Mouse (Mus musculus) heart, embryonic 15.5 days (tissue): ENCODE data around the gene Pole. TPM values are rescaled to one million over a fixed set of nuclear protein-coding genes. Genes with fewer than 3 reads are reported as not detected.
A peak's percentile ranks its signal among the peaks of the same experiment; 100 is the strongest.

ENCODE experiments used
- ATAC-seq: fragments of 200-750 bp; cut with Nextera tagmentation; replicated peaks from 2 replicates; pipeline ENCODE4 v1.8.0; 2017; ENCODE audit warnings: low read depth, moderate TSS enrichment; ENCODE audit not compliant: insufficient number of reproducible peaks, insufficient read depth, low FRiP score
- H3K27ac ChIP-seq: fragments of 300-500 bp; sonication (generic); 2 replicates; pipeline ENCODE4 v1.5.1; 2015; ENCODE audit warnings: mild to moderate bottlenecking, inconsistent platforms
- H3K27me3 ChIP-seq: fragments of 300-500 bp; sonication (generic); 2 replicates; pipeline ENCODE4 v1.6.1; 2015; ENCODE audit warnings: inconsistent platforms
- H3K36me3 ChIP-seq: fragments of 300-500 bp; sonication (generic); 2 replicates; pipeline ENCODE4 v1.6.1; 2015; ENCODE audit warnings: mild to moderate bottlenecking, inconsistent platforms
- H3K4me1 ChIP-seq: fragments of 300-500 bp; sonication (generic); replicated peaks from 2 replicates; pipeline ENCODE4 v1.6.1; 2015; ENCODE audit warnings: inconsistent platforms
- H3K4me2 ChIP-seq: fragments of 300-500 bp; sonication (generic); 2 replicates; pipeline ENCODE4 v1.6.1; 2015; ENCODE audit warnings: inconsistent platforms, mild to moderate bottlenecking, moderate library complexity
- H3K4me3 ChIP-seq: fragments of 300-500 bp; sonication (generic); 2 replicates; pipeline ENCODE4 v1.5.1; 2015; ENCODE audit warnings: mild to moderate bottlenecking, inconsistent platforms
- H3K9ac ChIP-seq: fragments of 300-500 bp; sonication (generic); 2 replicates; pipeline ENCODE4 v1.6.1; 2015; ENCODE audit warnings: mild to moderate bottlenecking, inconsistent platforms
- H3K9me3 ChIP-seq: fragments of 300-500 bp; sonication (generic); replicated peaks from 2 replicates; pipeline ENCODE4 v1.6.1; 2016; ENCODE audit warnings: inconsistent platforms
- WGBS: fragments of 180-500 bp; shearing (Covaris S2); methylation state at CpG from one replicate; pipeline ENCODE4 v1.1.7; 2015; ENCODE audit warnings: mixed read lengths; 5-methylcytosine and 5-hydroxymethylcytosine counted together
- polyA plus RNA-seq: library from polyadenylated mRNA; unstranded; fragments of >200 nt; fragmentation: Nextera tagmentation; extraction: Ambion mirVana; gene quantifications from 2 replicates; pipeline ENCODE4 v1.2.1, GENCODE M21; 2015

Gene Pole
- 13.0 and 17.3 TPM in 2 replicates for polyA plus RNA-seq

DNA sequence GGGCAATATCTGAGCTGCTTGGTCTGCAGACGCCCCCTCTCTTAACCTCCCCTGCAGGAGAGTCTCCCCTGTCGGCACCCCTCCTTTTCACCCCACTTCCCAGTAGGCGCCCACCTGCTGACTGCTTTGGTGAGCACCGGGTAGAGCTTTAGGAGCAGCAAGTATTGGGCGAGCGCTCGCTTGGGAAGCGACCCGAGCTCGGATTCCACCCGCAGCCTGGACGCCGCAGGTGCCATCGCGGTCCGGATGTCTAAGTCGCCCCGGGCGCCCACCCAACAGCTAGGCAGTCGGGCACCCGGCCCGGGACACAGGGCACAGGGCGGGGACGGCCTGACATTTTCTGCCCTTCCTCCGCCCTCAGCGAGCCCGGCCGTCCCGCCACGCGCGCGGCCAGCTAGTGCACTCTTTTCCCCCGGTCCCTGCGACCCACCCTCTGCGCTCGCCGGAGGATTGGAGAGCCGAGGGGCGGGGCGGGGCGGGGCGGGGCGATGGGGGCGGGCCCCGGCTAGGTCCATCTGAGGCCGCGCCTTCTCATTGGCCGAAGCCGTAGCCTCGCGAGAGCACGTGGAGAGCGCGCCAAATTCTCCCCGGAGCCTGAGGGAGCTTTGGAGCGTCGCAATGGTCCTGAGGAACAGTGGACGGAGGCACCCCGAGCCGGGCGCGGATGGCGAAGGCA lies at the start of gene Pole, which contains the start of gene Pxmp2:
Pole (plus strand) TSS at position 537 of the 676 bp plus-strand sequence.
Pxmp2 (minus strand) TSS at position 417 of the 676 bp plus-strand sequence.
- peaks cover 16% of the 10 kb centered on the region for H3K4me1 ChIP-seq
- peak within 1 kb of the TSS; percentile 61 for H3K27ac ChIP-seq
- ATAC-seq = peak; percentile 100
- no peaks in the 10 kb centered on the region for H3K9me3 ChIP-seq
- peak within 1 kb of the TSS; percentile 75 for H3K9ac ChIP-seq
- H3K36me3 ChIP-seq = peaks cover 7% of the 10 kb centered on the region
- peak within 1 kb of the TSS; percentile 95 for H3K4me2 ChIP-seq
- H3K4me3 ChIP-seq = peak within 1 kb of the TSS; percentile 75
- WGBS = under 1% methylated on average over 61 of the region's 64 CpGs
- H3K27me3 ChIP-seq = no peaks in the 10 kb centered on the region

DNA sequence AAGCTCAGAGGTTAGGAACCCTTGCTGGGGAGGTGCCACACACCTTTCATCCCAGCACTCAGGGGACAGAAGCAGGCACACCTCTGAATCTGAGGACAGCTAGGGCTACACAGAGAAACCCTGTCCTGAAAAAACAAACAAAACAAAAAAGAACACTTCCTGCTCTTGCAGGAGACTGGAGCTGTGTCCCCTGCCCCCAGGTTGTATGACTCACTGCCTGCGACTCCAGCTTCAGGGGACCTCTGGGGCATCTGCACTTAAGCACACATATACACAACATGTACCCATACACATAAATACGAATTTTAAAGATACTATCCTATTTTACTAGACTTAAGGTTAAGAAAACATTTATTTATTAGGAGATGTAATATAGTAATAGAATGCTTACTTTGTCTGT lies 42.0 kb upstream of the Pole start:
- ATAC-seq = no peak
- no peak overlapping the region for H3K27ac ChIP-seq
- no peak overlapping the region for H3K9ac ChIP-seq
- WGBS = 77% methylated on average over 2 of the region's 2 CpGs
- H3K4me1 ChIP-seq = no peaks in the 10 kb centered on the region
- H3K9me3 ChIP-seq = no peaks in the 10 kb centered on the region
- no peaks in the 10 kb centered on the region for H3K27me3 ChIP-seq
- no peak overlapping the region for H3K4me3 ChIP-seq
- peaks cover 85% of the 10 kb centered on the region for H3K36me3 ChIP-seq
- H3K4me2 ChIP-seq = no peak overlapping the region

DNA sequence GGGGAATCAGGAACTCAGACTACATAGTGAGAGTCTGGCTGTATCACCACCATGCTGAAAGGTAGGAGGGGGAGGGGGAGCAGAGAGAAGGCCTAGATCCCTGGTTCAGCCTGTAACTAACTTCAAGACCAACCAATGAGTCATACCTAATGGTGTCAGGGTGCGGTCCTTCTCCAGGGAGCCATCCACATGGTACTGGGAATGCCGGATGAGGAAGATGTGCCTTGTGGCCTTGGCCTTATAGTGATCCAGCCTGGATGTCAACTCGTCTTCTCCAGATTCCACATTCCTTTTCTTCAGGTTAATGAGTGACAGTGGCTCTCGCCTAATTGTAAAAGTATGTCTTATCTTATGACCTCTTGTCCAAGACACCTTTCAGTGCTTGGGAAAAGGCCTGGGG lies 19.2 kb upstream of the Pole start:
- Histone ChIP-seq H3K27ac (no peak overlapping the region), H3K4me3 (no peak overlapping the region), H3K9me3 (no peaks in the 10 kb centered on the region), H3K36me3 (peaks cover 26% of the 10 kb centered on the region), H3K4me1 (peaks cover 5% of the 10 kb centered on the region), H3K9ac (no peak overlapping the region), H3K27me3 (no peaks in the 10 kb centered on the region), H3K4me2 (no peak overlapping the region)
- WGBS = 85% methylated on average over 4 of the region's 4 CpGs
- no peak for ATAC-seq

DNA sequence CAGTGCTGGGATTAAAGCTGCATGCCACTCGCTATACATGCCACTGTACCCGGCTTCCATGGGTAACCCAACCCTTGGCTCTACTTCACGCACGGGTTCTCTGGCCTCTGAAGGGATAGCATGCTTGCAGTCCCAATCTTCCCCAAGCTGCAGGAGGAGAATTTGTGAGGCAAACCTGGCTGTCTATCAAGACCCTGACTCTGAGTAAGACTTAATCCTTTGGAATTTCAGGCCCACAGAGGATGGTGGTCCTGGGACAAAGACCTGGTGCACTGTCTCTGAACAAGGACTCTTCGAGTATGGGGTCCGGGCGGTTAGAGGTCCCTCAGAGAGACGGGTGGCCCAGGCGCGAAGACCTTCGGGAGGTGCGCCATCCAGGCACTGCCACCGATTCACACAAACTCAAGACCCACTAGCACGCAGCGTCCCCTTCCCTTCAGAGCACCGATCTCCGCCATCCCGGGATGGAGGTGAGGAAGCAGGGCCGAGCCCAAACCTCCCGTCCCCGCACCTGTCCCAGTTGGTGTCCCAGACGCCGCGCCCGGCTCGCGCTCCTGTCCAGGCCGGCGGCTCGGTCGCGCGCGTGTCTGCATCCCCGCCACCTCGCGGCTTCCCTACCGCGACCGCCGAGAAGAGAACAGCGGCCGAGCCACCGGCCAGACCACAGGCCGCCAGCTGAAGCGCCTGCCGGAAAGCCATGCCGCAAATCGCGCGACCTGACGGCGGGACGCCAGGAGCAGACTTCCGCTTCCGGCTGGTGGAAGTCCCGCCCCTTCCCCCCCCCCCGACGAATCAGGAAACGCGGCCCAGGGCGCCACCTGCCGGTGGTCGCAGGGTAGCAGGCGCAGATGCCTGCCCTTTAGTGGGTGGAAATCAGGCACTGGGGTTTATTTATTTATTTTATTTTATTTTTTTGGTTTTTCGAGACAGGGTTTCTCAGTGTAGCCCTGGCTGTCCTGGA lies 16.7 kb upstream of the Pole start, which contains the start of gene Pgam5:
Pgam5 (minus strand) TSS at position 773 of the 961 bp plus-strand sequence.
- peak; percentile 77 for ATAC-seq
- 1% methylated on average over 65 of the region's 66 CpGs for WGBS
- peak within 1 kb of the TSS; percentile 97 for H3K4me3 ChIP-seq

DNA sequence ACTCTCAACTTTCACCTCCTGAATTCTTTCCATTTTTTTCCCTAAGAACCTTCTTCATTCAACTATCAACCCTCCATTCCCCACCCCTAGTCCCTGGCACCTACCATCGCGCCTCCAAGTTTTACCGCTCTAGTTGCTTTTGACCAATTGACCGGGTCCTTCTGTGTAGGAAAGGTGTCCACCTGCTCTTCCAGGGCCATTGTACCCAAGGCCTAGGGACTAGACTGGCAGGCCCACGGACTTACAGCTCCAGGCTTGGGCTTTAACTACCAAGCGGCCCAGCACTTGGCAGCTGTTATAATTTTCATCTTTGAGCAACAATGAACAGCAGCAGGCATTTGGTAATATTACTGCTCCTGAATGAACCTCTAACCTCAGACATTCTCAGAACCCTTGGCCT lies 15.9 kb upstream of the Pole start:
- no peak for ATAC-seq
- Histone ChIP-seq H3K27ac (no peak overlapping the region), H3K27me3 (no peaks in the 10 kb centered on the region), H3K9ac (no peak overlapping the region), H3K4me3 (no peak overlapping the region), H3K36me3 (peaks cover 15% of the 10 kb centered on the region), H3K9me3 (no peaks in the 10 kb centered on the region), H3K4me2 (no peak overlapping the region), H3K4me1 (peaks cover 5% of the 10 kb centered on the region)
- 95% methylated on average over 6 of the region's 6 CpGs for WGBS

More for the DNA sequence above, 16.7 kb upstream of the Pole start, which contains the start of gene Pgam5:
- Histone ChIP-seq H3K36me3 (peaks cover 23% of the 10 kb centered on the region), H3K27ac (peak within 1 kb of the TSS; percentile 69), H3K9ac (peak within 1 kb of the TSS; percentile 89), H3K27me3 (no peaks in the 10 kb centered on the region), H3K9me3 (no peaks in the 10 kb centered on the region), H3K4me1 (peaks cover 5% of the 10 kb centered on the region), H3K4me2 (peak within 1 kb of the TSS; percentile 77)

DNA sequence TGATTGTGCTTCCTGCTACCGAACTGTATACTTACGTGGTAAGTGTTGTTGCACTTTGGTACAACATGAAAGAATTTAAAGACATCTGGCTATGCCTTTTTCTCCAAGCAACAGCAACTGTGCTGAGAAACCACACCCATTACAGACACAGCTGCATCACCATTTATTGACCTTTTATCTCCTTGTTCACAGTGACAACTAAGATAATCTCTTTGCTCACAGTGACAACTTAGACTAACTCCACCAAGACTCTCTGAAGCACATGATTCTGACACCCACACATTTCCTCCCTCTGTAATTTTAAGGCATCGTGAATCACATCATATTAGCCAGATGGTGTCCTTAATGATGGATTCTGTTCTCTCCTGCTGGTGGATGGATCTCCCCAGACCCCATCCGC lies 12.0 kb upstream of the Pole start:
- ATAC-seq = no peak
- WGBS = 80% methylated on average over 4 of the region's 4 CpGs

DNA sequence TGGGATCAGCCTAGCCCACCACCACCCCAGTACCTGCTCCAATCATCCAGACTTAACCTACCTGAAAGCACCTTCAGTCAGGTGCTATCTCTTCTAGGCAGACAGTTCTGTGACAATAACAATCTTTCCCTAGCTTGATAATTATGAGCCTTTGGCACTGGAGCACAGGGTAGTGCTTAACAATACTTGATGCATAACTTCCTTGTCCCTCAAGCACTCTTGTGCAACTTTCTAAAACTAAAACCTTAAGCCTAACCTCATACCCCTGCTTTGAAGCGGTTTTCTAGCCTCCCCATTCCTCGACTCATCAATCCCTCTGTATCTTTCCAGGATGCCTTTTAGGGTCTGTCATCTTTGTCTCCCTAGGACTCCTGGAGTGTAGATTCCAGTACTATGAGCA lies 11.3 kb upstream of the Pole start:
- no peak for ATAC-seq
- Histone ChIP-seq H3K36me3 (no peaks in the 10 kb centered on the region), H3K4me1 (no peaks in the 10 kb centered on the region), H3K4me3 (no peak overlapping the region), H3K9ac (no peak overlapping the region), H3K27ac (no peak overlapping the region), H3K4me2 (no peak overlapping the region), H3K27me3 (no peaks in the 10 kb centered on the region), H3K9me3 (no peaks in the 10 kb centered on the region)
- 56% methylated on average over 2 of the region's 2 CpGs for WGBS

More for the DNA sequence above, 12.0 kb upstream of the Pole start:
- no peak overlapping the region for H3K27ac ChIP-seq
- no peak overlapping the region for H3K4me2 ChIP-seq
- H3K4me1 ChIP-seq = no peaks in the 10 kb centered on the region
- no peaks in the 10 kb centered on the region for H3K36me3 ChIP-seq
- no peaks in the 10 kb centered on the region for H3K9me3 ChIP-seq
- no peaks in the 10 kb centered on the region for H3K27me3 ChIP-seq
- H3K9ac ChIP-seq = no peak overlapping the region
- H3K4me3 ChIP-seq = no peak overlapping the region

DNA sequence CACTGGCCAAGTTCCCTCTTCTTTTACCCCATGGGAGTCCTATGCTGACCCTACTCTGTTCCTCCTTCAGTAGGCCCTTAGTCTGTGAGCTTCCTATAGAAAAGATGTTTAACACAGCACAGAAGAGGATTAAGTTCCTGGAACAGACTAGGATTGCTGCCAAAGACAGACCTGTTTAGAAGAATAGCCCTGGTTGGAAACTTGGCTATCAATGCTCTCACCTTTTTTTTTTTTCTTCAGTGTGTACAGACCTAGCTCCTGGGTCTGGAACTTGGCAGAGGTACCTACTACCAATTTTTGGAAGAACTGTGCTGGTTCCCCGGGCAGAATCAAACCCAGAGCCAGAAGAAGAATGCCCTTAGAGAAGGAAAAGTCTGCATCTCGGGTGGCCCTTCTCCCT lies 9.7 kb upstream of the Pole start:
- Histone ChIP-seq H3K9ac (no peak overlapping the region), H3K4me1 (no peaks in the 10 kb centered on the region), H3K4me3 (no peak overlapping the region), H3K27me3 (no peaks in the 10 kb centered on the region), H3K27ac (no peak overlapping the region), H3K4me2 (no peak overlapping the region), H3K36me3 (no peaks in the 10 kb centered on the region), H3K9me3 (no peaks in the 10 kb centered on the region)
- WGBS = 70% methylated on average over 2 of the region's 2 CpGs
- no peak for ATAC-seq

DNA sequence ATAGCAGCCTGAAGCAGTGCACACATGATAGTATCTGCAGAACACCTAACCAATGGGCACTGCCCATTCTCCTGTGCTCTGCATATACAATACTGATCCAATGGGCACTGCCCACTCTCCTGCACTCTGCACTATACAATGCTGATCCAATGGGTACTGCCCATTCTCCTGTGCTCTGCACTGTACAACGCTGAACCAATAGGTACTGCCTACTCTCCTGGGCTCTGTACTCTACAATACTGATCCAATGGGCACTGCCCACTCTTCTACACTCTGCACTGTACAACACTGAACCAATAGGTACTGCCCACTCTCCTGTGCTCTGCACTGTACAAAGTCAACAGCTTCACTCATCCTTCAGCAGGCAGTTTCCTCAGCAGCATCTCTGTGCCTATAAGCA lies 9.2 kb upstream of the Pole start:
- H3K9me3 ChIP-seq = no peaks in the 10 kb centered on the region
- H3K4me1 ChIP-seq = no peaks in the 10 kb centered on the region
- no peak overlapping the region for H3K4me3 ChIP-seq
- no peaks in the 10 kb centered on the region for H3K36me3 ChIP-seq
- no peak overlapping the region for H3K4me2 ChIP-seq
- H3K27me3 ChIP-seq = no peaks in the 10 kb centered on the region
- H3K9ac ChIP-seq = no peak overlapping the region
- H3K27ac ChIP-seq = no peak overlapping the region
- no peak for ATAC-seq
- 83% methylated on average over 1 of the region's 1 CpGs for WGBS

DNA sequence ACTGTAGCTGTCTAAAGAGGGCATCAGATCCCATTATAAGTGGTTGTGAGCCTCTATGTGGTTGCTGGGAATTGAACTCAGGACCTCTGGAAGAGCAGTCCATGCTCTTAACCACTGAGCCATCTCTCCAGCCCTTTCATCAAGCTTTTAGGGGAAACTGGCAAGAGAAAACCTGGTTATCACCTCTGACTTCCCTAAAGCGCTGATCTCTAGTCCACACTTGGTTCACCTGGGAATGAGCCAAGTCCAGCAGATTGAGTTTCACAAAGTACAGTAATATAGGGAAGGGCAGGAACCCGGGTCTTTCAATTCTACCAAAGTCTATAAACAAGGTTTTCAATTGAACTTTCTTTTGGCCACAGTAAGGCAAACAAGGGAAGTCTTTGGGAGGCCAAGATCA lies 4.1 kb upstream of the Pole start:
- ATAC-seq = no peak
- Histone ChIP-seq H3K9ac (no peak overlapping the region), H3K4me2 (no peak overlapping the region), H3K27me3 (no peaks in the 10 kb centered on the region), H3K4me1 (peaks cover 14% of the 10 kb centered on the region), H3K9me3 (no peaks in the 10 kb centered on the region), H3K4me3 (no peak overlapping the region), H3K27ac (no peak overlapping the region), H3K36me3 (no peaks in the 10 kb centered on the region)
- 68% methylated on average over 2 of the region's 2 CpGs for WGBS

DNA sequence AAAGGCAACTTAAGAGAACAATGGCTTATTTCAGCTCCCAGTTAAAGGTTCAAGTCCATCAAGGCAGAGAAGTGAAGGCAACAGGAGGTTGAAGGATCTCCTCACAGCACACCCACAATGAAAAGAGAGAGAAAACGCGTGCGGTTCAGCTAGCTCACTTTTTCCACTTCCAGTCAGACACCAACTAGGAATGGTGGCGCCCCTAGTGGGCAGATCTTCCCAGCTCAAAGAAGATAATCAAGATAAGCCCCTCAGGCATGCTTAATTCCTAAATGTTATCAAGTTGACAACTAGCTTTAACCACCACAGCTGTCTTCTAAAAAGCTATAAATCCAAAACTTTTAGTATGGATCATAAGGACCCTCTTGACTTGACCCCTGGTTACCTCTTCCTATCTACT lies 1.6 kb upstream of the Pole start:
- H3K36me3 ChIP-seq = peaks cover 3% of the 10 kb centered on the region; the same call in 1 of the 2 replicates
- no peak overlapping the region for H3K9ac ChIP-seq
- H3K9me3 ChIP-seq = no peaks in the 10 kb centered on the region
- H3K4me3 ChIP-seq = peak overlapping the region; percentile 75
- 7% methylated on average over 4 of the region's 4 CpGs for WGBS
- H3K4me1 ChIP-seq = peaks cover 16% of the 10 kb centered on the region
- no peaks in the 10 kb centered on the region for H3K27me3 ChIP-seq
- peak overlapping the region; percentile 95 for H3K4me2 ChIP-seq
- no peak for ATAC-seq
- no peak overlapping the region for H3K27ac ChIP-seq
